Mouse (Mus musculus) olfactory bulb, adult 2 months (tissue): ENCODE results near the gene Slc17a5.

ENCODE experiments used
- CTCF ChIP-seq: fragments of 200-500 bp; IDR thresholded peaks from 2 replicates; pipeline ENCODE4 v1.5.1; 2012; ENCODE audit warnings: low read depth, mild to moderate bottlenecking, low read length, moderate library complexity; ENCODE audit not compliant: insufficient read depth
- POLR2A ChIP-seq: fragments of 200-500 bp; IDR thresholded peaks from 2 replicates; pipeline ENCODE4 v1.6.1; 2012; ENCODE audit warnings: mild to moderate bottlenecking, low read depth, low read length, moderate library complexity; ENCODE audit not compliant: insufficient read depth

DNA sequence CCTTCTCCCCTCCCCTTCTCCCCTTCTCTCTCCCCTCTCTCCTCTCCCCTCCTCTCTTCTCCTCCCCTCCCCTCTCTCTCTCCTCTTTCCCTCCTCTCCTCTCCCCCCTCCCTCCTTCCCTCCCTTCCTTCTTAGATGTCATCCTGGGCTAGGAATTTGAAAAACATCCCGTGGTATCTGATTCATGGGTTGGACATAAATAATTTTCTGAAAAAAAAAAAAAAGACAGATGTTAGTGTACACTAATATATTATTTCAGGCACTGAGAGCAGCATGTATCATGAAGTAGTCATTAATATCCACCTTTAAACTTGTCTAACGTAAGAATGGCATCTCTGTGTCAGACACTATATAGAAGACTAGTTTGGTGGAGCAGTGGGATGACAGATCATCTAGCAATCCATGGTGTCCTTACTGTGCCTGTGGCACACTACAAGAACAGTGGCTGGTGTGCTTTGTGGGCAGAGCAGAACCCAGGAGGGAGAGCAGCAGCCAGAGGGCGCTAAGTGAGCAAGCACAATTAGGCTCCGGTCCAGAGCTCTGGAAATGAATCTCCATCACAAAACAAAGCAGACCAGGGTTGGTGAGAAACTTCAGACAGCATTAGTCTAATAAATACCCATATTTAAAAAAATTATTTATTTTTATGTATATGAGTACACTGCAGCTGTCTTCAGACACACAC is 13.3 kb upstream of the Slc17a5 start:
- TF ChIP-seq POLR2A (no peak), CTCF (no peak)
